Mouse (Mus musculus) megakaryocyte, adult 5-6 weeks (primary cell): ENCODE results near the gene Cryba2. TPM values are rescaled to one million over a fixed set of nuclear protein-coding genes. Genes with fewer than 3 reads are reported as not detected.

Source experiments
- ATAC-seq: 2 replicates; pipeline ENCODE4 v1.8.0; 2016; ENCODE audit warnings: mild to moderate bottlenecking, inconsistent platforms; ENCODE audit not compliant: poor library complexity, severe bottlenecking
- total RNA-seq, 2 experiments: library from RNA; stranded (forward) in 1 of 2; stranded (reverse) in 1 of 2; fragments of 153-499, 151-499 nt in 1 of 2; fragments of 221-1000, 200-1000 nt in 1 of 2; gene quantifications; 2 replicates each; pipeline versions ENCODE4 v1.2.3 to v1.2.4; 2015 to 2017

Gene Cryba2
- total RNA-seq, 2 experiments from 2014 or later: not detected

DNA sequence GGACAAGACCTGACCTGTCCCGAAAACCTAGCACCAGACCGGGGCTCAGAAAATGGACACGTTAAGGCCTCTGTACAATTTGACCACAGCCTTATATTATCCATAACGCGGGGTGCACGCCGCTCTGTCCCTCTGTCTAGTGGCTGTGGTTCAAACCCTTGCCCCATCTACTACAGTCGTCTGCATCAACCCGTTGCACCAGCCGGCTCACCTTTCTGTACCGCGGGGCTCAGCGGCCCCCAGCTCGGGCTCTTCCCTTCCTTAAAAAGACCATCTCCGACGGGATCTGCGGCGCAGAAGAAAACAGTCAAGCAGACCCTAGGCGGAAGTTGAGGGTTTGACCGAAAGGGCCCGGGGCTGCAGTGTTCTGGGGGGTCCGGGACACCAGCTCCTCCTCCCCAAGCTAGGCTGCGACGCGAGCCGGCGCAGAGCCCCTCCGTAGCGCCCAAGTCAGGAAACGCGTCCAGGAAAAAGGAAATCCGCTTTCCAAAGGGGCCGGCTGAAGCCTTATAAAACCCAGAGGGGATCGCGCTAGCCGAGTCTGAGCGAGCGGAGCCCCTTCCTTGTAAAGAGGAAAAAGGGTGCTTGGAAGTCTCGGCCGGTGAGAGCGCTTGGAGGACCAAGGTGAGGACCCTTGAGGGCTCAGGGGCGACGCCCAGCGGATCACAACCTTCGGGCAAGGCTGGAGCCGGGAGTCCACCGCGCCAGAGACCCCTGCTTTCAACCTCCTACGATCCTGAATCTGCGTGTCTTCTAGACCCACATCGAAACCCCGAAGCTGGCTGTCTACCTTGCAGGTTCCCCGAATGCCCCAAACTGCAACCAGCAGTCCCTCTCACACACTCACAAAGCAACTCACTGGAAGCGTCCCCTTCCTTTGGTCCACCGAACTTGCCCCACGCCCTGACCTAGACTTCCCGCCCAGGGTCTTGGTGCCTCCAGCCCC lies 8.5 kb downstream of the Cryba2 start:
- no peak for ATAC-seq

DNA sequence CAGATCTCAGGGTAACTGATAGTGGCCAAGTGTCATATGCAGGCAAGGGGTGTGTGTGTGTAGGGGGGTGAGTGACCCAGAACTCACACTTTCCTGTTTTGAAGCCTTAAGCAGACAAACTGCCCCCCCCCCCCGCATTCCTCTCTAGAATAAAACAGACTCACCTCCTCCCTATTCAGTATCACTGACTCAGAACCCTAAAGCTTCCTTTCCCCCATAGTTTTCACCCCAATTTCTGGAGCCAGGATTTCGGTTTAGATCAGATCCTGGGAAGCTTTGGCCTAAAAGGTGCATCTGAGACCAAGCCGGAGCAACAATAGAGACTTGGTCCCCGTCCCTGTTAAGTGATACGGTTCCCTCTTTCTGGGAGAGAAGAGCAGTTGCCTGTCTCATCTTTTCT lies 9.5 kb downstream of the Cryba2 start:
- no peak for ATAC-seq

DNA sequence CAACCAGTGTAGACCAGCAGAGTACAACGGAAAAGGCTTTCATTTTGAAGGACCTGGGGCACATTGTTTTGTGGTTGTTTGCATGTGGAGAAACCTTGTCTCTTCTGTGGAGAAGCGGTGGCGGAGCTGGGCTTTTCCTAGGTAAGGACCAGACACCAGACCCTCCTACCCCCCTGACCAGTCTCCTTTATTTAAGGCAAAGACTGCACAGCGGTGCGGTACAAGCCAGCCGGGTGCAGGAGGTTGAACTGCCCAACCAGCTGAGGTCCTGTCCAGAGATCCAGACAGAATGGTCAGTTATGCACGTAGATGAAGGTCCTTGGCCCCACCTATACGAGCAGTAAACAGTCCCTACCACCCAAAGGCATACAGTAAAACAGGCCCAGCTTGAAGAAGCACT lies 10.1 kb downstream of the Cryba2 start:
- no peak for ATAC-seq

DNA sequence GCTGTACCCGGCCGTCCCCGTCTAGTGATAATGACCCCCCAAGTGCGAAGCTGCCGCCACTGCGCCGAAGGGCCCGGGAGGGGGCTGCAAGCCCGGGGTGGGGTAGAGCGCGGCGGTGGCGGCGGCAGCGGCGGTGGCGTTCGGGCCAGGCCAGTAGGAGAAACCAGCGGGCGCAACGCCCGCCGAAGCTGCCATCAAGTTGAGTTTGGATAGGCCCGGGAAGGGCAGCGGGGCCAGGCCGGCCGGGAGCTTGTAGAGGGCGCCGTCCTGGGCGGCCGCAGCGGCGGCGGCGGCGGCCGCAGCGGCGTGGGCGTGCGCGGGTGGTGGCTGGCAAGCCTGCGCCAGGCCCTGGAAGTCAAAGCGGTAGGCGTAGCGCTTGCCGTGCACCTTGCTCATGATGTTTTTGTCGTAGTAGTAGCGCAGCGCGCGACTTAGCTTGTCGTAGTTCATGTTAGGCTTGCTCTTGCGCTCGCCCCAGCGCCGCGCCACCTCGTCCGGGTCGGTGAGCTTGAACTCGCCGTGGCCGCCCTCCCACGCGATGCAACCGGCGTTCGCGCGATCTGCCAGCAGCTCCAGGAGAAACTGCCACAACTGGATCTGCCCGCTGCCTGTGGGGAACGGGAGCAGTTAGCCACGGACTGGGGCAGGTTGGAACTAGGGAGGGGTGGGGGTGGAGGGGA lies 10.7 kb downstream of the Cryba2 start:
- no peak for ATAC-seq

DNA sequence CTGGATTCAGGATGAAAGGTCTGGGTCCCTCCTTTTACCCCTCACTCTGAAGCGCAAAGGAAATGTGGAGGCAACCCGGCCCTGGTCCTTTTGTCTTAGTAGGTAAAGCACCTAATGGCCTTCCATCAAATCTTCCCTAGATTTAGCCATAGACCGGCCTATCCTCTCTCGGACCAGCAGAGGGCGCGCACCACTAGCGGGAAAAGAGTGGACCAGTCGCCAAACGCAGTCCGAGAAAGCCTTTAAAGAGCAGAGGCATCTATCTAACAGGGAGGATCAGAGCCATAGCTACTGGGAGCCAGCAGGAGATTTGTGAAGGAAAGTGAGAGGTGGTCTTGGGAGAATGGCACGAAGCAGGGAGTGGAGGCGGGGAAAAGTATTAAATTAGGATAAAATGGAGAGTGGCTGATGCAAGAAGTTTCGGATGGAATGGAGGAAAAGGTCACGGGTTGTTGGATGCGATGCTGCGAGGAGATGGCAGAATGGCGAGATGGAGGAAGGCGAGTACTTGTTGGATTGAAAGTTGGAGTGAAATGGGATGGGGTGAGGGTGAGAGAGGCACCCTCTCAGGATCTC lies 12.1 kb downstream of the Cryba2 start:
- 0 out of 2 replicates have a peak, but pooled peaks have one; percentile 43 for ATAC-seq

DNA sequence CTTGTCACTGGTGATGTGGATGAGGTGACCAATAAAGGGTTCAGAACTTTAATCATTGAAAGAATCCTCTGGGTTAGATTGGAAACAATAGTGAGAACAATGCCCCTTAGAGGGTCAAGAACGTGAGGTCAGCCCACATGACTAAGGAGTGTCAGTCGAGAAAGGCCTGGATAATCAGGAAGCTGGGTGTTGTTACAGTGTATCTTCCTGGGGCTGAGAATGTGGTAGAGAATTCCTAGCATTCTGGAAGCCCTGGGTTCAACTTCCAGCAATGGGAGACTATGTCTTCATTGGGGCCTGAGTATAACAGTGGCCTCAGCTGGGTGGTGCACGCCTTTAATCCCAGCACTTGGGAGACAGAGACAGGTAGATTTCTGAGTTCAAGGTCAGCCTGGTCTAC lies 15.7 kb downstream of the Cryba2 start:
- ATAC-seq: no peak

DNA sequence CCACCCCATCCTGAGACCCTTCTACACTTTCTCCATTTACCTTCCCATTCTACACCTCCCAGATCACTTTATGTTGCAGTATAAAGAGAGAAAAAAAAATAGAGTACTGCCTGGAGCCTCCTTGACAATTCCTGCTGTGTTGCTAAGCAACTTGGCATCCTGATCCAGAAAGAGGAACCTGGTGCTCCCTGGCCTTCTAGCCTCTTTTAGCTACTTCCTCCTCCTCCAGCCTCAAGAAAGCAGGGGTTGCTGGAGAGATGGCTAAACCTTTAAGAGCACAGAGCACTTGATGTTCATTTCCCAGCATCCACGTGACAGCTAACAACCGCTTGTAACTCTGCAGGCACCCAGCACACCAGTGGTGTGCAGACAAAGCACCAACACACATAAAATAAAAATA lies 20.7 kb downstream of the Cryba2 start:
- no peak for ATAC-seq

DNA sequence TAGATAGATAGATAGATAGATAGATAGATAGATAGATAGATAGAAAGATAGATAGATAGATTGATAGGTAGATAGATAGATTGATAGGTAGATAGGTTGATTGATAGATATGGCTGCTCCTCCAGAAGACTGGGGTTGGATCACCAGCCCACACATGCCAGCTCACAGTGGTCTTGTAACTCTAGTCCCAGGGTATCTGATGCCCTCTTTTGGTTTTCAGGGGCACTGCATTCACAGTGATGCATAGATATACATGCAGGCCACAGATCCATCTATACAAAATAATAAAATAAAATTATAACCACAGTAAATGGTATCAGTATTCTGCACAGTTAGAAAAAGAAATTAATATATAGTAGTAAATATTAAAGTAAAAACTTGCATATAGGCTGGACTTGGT lies 31.2 kb downstream of the Cryba2 start:
- ATAC-seq: no peak

DNA sequence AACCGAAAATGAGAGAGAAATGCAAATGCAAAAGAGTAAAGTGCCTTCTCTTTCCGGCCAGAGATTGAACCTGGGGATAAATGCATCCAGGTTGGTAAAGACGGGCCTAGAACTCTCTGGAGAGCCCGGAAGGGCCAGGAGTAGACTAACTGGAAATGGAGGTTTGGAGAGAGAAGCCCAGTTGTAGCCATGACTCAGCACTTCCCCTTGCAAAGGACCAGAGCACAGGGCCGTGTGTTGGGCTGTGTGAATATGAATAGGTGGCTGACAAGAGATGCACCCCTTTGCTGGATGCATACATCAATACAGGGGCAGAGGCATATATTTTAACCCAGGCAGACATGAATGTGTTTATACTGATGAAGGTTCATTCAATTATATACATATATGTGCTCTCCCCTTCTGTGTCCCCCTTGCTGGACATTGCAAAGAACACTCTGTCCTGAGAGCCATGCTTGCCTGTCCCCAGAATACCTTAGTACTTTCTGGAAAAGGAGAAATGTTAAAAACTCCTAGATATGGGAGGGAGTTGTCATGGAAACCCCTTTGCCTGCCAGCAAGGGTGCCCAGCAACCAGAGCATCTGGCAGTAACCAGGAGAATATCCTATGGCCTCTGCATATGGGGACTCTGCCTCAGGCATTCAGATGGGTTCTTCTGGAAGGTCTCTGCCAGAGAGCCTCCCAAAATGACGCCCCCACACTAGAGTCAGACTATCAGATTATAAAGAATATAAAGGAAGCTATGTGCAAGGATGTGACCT lies 33.5 kb downstream of the Cryba2 start:
- ATAC-seq: no peak

DNA sequence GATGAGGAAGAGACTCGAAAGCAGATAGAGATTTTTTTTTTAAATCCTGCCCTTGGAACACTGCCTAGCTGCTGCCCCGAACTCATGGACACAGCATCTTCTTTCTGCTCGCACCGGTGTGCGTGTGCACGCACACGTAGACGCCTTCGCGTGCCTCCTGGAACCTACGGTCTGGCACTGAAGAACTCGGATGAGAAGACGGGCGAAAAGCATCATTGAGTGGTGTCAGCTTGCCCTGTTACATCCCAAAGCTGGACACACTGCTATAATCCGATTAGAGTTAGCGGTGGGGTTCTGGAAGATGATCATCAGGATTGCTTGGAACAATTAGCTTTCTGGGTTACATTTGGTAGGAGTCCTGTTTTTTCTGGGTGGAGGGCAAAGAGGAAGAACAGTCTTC lies 34.1 kb downstream of the Cryba2 start:
- no peak for ATAC-seq

DNA sequence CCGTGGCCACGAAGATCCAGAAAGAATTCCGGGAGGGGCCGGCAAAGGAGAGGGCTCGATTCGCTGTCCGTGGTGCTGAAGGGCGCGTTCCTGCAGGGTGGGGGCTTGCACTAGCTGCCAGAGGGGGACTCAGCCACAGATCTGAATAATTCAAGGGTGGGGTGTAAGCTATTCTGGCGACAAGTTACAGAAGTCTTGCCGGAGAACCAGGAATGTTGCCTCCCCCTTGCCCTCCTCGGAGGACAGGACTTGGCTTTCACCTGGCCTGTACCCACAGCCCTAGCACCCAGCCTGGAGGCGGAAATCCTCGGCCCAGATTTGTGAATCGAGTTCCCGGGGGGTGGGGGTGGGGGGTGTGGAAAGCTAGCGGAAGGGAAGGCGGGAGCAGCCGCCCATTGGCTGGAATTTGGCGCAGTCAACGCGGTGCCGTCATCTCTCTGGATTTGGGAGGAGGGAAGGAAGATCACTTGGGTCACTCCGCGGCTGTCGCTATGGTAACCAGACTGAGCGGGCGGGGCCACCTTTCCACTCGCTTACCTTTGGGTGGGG lies 34.7 kb downstream of the Cryba2 start:
- ATAC-seq: no peak

DNA sequence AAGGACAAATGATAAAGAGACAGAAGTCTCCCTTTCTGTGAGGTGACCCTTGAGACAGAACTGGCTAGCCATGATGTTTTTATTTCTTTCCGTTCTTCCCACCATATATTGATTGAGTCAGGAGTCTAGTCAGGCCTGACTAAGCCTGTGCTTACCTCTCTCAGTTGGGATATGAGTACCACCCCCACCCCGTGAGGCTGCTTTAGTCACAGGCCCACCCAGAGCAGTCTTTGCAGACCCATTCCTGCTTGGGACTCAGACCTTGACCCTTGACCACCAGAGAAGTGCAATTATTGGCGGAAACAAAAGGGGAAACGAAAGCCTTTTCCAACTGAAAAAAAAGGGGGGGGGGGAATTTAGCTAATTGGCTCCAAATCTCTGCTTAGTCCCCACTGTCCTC lies 35.3 kb downstream of the Cryba2 start:
- no peak for ATAC-seq

DNA sequence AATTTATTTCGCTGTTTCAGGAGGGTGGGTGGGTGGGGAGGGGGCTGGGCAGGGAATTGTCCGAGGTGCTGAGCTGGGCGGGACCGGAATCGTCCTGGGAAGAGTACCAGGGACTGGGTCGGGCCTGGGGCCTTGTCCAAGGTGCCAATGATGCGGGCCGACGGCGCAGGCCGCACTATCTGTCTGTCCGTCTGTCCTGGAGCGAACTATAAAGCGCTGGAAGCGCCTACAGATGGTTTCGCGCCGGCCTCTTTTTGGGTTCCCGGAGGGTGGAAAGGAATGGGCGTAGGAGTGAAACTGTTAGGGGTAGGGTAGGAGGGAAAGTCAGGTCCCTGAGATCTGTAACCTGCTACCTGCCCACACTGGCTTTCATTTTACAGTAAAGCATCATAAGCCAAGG lies 35.7 kb downstream of the Cryba2 start:
- ATAC-seq: no peak

DNA sequence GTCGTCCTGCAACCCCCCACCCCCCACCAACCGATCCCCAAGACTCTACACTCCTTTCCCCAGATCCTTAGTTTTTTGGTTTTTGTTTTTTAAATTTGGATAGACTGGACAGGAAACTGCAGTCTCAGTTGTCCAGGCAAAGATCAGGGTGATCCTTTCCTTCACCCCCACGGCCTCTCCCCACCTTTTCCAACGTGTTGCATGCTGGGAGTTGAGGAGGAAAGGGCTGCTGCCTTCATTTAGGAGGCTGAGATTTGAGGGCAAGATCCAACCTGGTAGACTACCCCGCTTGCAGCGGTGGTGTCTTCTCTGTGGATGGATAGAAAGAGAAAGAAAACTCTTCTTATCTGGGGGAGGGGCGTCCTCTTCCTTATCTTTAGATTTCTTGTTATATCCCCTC lies 36.2 kb downstream of the Cryba2 start:
- no peak for ATAC-seq

DNA sequence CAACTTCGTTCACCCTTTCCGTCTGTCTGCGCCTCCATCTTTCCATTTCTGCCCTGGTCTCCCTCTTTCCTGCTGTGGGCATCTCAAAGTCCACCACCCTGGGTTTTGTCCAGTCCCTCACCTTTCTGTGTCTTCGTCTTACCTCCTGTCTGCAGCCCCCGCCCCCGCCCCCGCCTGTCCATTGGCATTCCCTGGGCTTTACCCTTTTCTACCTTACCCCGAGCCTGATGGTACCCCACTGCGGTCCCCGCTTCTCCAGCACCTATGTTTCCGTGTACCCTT lies 36.6 kb downstream of the Cryba2 start:
- no peak for ATAC-seq

DNA sequence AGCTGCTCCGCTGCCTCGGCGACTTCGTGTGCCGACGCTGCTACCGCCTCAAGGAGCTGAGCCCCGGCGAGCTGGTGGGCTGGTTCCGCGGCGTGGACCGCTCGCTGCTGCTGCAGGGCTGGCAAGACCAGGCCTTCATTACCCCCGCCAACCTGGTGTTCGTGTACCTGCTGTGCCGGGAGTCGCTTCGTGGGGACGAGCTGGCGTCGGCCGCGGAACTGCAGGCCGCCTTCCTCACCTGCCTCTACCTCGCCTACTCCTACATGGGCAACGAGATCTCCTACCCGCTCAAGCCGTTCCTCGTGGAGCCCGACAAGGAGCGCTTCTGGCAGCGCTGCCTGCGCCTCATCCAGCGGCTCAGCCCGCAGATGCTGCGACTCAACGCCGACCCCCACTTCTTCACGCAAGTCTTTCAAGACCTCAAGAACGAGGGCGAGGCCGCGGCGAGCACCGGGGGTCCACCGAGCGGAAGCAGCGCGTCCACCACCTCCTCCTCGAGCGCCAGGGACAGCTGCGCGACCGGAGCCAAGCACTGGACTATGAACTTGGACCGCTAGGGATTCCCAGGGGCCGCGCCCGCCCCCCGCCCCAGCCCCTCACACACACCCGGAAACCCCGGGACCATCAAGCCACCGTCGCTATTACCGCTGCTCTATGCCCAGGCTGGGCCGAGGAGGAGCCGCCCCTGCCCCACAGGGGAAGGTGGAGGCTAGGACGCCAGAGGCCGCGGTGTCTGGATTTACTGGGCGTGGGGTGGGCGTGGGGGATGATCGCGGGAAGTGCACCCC lies 37.1 kb downstream of the Cryba2 start:
- no peak for ATAC-seq

DNA sequence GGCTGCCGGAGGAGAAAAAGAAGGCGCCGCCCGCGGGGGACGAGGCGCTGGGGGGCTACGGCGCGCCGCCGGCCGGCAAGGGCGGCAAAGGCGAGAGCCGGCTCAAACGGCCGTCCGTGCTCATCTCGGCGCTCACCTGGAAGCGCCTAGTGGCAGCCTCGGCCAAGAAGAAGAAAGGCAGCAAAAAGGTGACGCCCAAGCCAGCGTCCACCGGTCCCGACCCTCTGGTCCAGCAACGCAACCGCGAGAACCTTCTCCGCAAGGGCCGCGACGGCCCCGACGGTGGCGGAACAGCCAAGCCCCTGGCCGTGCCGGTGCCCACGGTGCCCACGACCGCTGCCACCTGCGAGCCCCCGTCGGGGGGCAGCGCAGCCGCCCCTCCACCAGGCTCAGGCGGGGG lies 37.8 kb downstream of the Cryba2 start:
- no peak for ATAC-seq

DNA sequence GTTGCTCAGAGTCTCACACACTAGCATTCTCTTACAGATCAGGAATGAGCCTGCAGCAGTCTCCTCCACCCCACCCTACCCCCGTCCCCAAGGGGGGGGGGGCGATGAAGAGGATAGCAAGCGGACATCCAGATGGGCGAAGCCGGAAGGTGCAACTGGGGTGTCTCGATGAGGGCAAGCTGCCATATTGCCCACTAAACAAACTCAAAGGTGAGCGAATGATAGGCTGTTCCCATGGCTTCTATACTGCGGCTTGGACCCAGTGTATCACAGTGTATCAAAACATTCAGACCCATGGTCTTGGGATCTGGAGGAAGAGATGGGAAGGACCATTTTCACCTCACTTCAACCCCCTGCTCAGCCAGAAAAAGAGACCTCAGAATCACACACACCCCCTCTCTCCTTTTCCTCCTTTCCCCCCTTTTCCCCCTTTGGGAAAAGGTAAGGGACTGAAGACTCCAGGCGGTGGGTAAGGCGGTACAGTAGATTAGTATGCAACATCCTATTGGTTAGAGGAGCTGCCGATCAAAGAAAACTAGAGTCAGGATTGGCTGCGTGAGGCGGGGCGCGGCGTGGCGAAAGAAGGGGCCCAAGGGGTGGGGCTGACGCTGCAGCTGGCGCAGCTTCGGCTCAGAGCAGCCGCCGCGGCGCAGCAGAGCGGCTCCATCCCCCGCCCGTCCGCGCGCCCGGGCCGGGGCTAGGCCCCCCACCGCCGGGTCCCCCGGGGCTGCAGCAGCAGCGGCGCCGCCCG lies 38.5 kb downstream of the Cryba2 start, which contains the start of gene Cdk5r2:
Gene Cdk5r2, plus strand, starts transcription at position 629 of the 751 bp plus-strand sequence.
- peak; percentile 60 for ATAC-seq

DNA sequence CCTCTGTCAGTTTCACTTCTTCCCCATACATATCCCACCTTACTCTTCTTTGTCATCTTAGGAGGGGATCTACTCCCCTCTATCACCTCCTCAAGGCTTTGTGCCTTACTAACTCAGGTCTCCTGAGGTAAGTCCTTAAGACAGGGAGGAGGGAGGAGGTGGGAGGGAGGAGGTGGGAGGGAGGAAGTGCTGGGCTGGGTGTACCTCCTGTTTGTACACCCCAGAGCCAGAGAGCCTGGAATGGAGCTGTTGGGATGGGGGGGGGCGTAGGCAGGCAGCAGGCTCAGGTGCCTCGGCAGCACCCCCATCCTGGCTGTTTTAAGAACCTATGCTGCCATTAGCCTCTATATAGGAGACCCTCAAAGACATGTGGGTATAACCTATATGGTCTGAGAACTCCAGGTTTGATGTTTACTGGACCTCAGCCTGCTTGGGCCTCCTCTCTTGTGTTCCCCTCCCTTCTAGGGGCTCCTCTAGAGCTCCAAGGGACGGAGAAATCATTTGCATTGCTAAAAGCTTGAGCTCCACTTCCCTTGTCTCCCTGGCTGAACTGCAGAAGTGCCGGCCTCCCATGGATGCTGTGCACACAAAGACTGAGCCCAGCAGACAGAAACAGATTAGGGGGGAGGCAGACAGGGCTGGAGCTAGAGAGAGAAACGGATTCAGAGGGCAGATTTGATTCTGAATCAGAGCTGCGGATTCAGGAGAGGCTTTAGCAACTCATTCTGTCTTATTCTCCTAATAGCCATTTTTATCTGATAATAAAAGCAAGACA lies 41.8 kb downstream of the Cryba2 start:
- ATAC-seq: no peak
